Mouse (Mus musculus) lung, embryonic 14.5 days (tissue): Measurements from ENCODE around the gene Nhp2. TPM values are rescaled to one million over a fixed set of nuclear protein-coding genes. Genes with fewer than 3 reads are reported as not detected.

Experiments
- ATAC-seq: fragments of 200-750 bp; cut with Nextera tagmentation; 2 replicates; pipeline ENCODE4 v1.8.0; 2017; ENCODE audit warnings: mild to moderate bottlenecking, moderate TSS enrichment, moderate library complexity; ENCODE audit not compliant: insufficient read depth
- DNase-seq: peaks from one replicate; pipeline ENCODE4 v3.0.0-alpha.2; 2015
- H3K27ac ChIP-seq: fragments of 300-500 bp; sonication (generic); 2 replicates; pipeline ENCODE4 v1.5.1; 2014; ENCODE audit warnings: low read depth, mild to moderate bottlenecking, moderate library complexity
- H3K27me3 ChIP-seq: fragments of 300-500 bp; sonication (generic); 2 replicates; pipeline ENCODE4 v1.6.1; 2014; ENCODE audit warnings: low read length, control low read depth; ENCODE audit not compliant: insufficient read depth
- H3K36me3 ChIP-seq: fragments of 300-500 bp; sonication (generic); 2 replicates; pipeline ENCODE4 v1.6.1; 2014; ENCODE audit warnings: control low read depth; ENCODE audit not compliant: insufficient read depth
- H3K4me1 ChIP-seq: fragments of 300-500 bp; sonication (generic); 2 replicates; pipeline ENCODE4 v1.6.1; 2014; ENCODE audit warnings: antibody characterized with exemption, control low read depth; ENCODE audit not compliant: insufficient read depth
- H3K4me2 ChIP-seq: fragments of 300-500 bp; sonication (generic); 2 replicates; pipeline ENCODE4 v1.6.1; 2014; ENCODE audit warnings: mild to moderate bottlenecking
- H3K4me3 ChIP-seq: fragments of 300-500 bp; sonication (generic); 2 replicates; pipeline ENCODE4 v1.5.1; 2014; ENCODE audit warnings: low read depth, low read length
- H3K9ac ChIP-seq: fragments of 300-500 bp; sonication (generic); 2 replicates; pipeline ENCODE4 v1.6.1; 2014
- H3K9me3 ChIP-seq: fragments of 300-500 bp; sonication (generic); 2 replicates; pipeline ENCODE4 v1.6.1; 2016; ENCODE audit warnings: low read depth, low read length, control low read depth
- CTCF ChIP-seq: IDR thresholded peaks from 2 replicates; pipeline ENCODE4 v1.5.1; 2016; ENCODE audit warnings: antibody characterized with exemption, low read depth
- WGBS: fragments of 180-500 bp; shearing (Covaris S2); extraction: QIAGEN DNeasy Blood & Tissue Kit; methylation state at CpG from one replicate; pipeline ENCODE4 v1.1.7; 2014; 5-methylcytosine and 5-hydroxymethylcytosine counted together
- polyA plus RNA-seq: library from polyadenylated mRNA; unstranded; fragments of >200 nt; fragmentation: Nextera tagmentation; extraction: Ambion mirVana; gene quantifications from 2 replicates; pipeline ENCODE4 v1.2.1, GENCODE M21; 2014

Gene Nhp2
- polyA plus RNA-seq, 1 experiment from 2014 or later: 187 TPM

DNA sequence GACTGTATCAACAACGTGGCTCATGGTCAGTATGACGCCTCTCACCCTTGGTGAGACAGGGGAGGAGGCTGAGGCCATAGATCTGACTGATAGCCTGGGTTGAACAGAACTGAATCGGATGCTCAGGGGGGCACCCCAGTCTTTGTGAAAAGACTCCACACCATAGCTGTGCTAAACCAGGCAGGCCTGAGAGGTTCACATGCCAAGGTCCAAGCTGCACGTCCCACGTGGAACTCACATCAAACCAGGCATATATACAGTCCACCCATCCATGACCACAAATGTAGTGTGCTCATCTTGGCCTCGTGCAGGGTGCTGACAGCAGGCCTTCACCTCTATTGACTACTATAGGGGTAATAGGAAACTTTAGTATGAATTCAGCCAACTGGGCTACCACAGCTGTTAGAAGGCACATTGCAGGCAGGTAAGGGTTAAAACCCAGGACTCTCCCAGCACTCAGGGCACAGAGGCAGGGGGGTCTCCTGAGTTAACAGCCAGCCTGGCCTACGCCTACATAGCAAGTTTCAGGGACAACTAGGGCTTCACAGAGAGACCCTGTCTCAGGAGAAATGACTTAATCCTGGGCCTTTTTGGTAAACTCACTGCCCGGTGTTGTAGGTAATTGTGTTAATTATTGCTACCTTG lies 33.8 kb upstream of the Nhp2 start:
- ATAC-seq (no peak; the same call in 1 of the 2 replicates), DNase-seq (no peak)
- Histone ChIP-seq H3K9ac (peak overlapping the region; percentile 79), H3K27me3 (no peaks in the 10 kb centered on the region), H3K4me1 (peaks cover 4% of the 10 kb centered on the region; the same call in 1 of the 2 replicates), H3K36me3 (peaks cover 48% of the 10 kb centered on the region), H3K9me3 (no peaks in the 10 kb centered on the region), H3K4me2 (peak overlapping the region; percentile 83), H3K27ac (peak overlapping the region; percentile 97), H3K4me3 (peak overlapping the region; percentile 71)
- WGBS: 54% methylated on average over 8 of the region's 8 CpGs
- no peak for TF ChIP-seq CTCF

DNA sequence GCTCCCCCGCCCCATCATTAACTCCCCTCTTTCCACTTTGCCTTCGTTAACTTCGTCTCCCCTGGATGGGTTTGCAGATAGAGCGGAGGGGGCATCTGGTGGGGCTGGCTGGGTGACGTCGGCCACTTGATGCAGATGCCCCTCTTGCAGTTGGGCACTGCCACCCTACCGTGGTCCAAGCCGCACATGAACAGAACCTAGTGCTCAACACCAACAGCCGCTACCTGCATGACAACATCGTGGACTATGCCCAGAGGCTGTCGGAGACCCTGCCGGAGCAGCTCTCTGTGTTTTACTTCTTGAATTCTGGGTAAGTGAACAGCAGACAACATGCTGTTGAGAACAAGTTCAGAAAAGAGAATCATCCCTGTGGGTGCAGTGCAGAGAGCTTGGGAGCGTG lies 33.1 kb upstream of the Nhp2 start:
- Histone ChIP-seq H3K4me1 (peaks cover 4% of the 10 kb centered on the region; the same call in 1 of the 2 replicates), H3K27ac (no peak overlapping the region), H3K9ac (no peak overlapping the region), H3K9me3 (no peaks in the 10 kb centered on the region), H3K36me3 (peaks cover 55% of the 10 kb centered on the region), H3K4me2 (no peak overlapping the region), H3K27me3 (no peaks in the 10 kb centered on the region), H3K4me3 (no peak overlapping the region)
- no peak for DNase-seq
- WGBS: 94% methylated on average over 13 of the region's 13 CpGs
- no peak for ATAC-seq
- no peak for TF ChIP-seq CTCF

DNA sequence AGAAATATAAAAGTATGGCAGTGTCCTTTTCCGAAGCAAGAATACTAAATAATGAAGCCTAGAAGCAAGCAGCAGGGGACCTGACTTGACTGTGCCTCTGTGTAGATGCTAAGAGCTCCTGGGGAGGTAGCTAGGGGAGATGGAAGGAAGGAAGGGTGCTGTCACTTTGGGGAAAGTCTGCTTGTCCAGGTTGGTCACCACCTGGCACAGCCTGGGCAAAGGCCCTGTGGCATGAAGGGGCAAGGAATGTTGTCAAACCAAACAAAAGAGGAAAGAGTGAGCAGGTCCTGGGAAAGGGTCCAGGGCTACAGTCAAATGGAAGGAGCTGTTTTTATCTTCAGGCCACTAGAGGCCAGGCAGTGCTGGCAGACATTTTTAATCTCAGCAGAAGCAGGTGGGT lies 32.5 kb upstream of the Nhp2 start:
- Histone ChIP-seq H3K4me1 (peaks cover 4% of the 10 kb centered on the region; the same call in 1 of the 2 replicates), H3K4me3 (no peak overlapping the region), H3K36me3 (peaks cover 61% of the 10 kb centered on the region), H3K4me2 (no peak overlapping the region), H3K9me3 (no peaks in the 10 kb centered on the region), H3K9ac (no peak overlapping the region), H3K27ac (no peak overlapping the region), H3K27me3 (no peaks in the 10 kb centered on the region)
- ATAC-seq: no peak
- WGBS: 100% methylated on average over 1 of the region's 1 CpGs
- DNase-seq: no peak
- TF ChIP-seq CTCF: no peak

DNA sequence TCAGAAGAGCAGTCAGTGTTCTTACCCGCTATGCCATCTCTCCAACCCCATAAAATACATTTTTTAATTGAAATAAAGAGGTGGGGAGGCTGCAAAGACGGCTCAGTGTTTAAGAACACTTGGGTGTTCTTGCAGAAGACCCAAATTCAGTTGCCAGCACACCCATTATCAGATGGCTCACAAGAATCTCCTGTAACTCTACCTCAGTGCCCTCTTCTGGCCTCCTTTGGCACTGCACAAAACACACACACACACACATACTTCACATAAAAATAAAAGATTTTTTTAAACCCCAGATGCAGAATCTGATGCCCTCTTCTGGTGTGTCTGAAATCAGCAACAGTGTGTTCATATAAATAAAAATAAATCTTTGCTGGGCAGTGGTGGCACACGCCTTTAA lies 30.7 kb upstream of the Nhp2 start:
- Histone ChIP-seq H3K4me3 (no peak overlapping the region), H3K27me3 (no peaks in the 10 kb centered on the region), H3K4me1 (peaks cover 3% of the 10 kb centered on the region; the same call in 1 of the 2 replicates), H3K9me3 (no peaks in the 10 kb centered on the region), H3K4me2 (no peak overlapping the region), H3K9ac (no peak overlapping the region), H3K36me3 (peaks cover 79% of the 10 kb centered on the region), H3K27ac (no peak overlapping the region)
- no peak for ATAC-seq
- no peak for DNase-seq
- no peak for TF ChIP-seq CTCF
- 94% methylated on average over 3 of the region's 3 CpGs for WGBS

DNA sequence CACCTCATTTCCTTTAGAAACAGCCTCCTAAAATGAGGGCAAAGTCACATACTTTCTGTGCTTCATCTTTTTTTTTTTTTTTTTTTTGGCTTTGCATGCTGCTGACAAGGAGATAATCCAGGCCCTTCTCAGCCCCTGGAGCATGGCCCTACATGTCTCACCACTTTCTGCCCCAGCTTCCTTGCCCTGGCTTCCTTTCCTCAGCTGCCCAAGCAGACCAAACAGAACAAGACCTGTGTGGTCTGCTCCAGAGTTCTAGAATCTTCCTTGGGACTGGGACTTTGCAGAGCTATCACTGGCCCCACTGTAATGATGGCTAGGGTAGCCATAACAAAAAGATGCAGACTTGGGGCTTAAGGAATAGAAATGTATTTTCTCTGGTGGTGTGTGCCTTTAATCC lies 29.5 kb upstream of the Nhp2 start:
- no peak overlapping the region for H3K4me2 ChIP-seq
- ATAC-seq: no peak
- H3K27me3 ChIP-seq: no peaks in the 10 kb centered on the region
- no peak for TF ChIP-seq CTCF
- H3K9me3 ChIP-seq: no peaks in the 10 kb centered on the region
- no peak overlapping the region for H3K4me3 ChIP-seq
- no peaks in the 10 kb centered on the region for H3K4me1 ChIP-seq
- H3K9ac ChIP-seq: no peak overlapping the region
- H3K27ac ChIP-seq: no peak overlapping the region
- H3K36me3 ChIP-seq: peaks cover 88% of the 10 kb centered on the region
- no peak for DNase-seq

DNA sequence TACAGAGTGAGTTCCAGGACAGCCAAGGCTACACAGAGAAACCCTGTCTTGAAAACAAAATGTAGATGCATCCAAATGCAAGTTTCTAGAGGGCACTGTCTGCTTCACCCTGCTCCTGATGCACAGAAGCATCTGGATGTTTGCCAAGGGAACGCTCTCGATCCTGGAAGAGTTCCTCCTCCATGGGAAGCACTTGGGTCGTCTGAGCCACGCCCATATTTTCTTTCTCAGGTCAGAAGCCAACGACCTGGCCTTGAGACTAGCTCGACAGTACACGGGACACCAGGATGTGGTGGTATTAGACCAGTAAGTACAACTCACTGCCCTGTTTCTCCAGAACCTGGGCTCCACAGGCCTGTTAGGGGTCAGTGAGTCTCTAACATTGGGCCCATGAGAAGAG lies 28.4 kb upstream of the Nhp2 start:
- H3K9me3 ChIP-seq: no peaks in the 10 kb centered on the region
- no peaks in the 10 kb centered on the region for H3K4me1 ChIP-seq
- peaks cover 98% of the 10 kb centered on the region for H3K36me3 ChIP-seq
- WGBS: 48% methylated on average over 7 of the region's 7 CpGs
- no peak for TF ChIP-seq CTCF
- H3K4me2 ChIP-seq: no peak overlapping the region
- H3K4me3 ChIP-seq: no peak overlapping the region
- DNase-seq (peak; percentile 54), ATAC-seq (no peak)
- no peak overlapping the region for H3K27ac ChIP-seq
- H3K9ac ChIP-seq: no peak overlapping the region
- no peaks in the 10 kb centered on the region for H3K27me3 ChIP-seq

DNA sequence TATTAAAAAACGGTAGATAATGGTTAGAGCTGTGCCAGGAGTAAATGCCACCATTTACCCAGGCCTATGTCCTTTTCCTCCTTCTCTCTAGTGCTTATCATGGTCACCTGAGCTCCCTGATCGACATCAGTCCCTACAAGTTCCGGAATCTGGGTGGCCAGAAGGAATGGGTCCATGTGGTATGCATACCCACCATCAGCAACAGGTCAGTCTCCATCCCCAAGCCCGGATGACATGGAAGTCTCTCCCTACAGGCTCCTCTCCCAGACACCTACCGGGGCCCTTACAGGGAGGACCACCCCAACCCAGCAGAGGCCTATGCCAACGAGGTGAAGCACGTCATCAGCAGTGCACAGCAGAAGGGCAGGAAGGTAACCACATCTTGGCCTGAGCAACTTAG lies 27.6 kb upstream of the Nhp2 start:
- no peak overlapping the region for H3K4me2 ChIP-seq
- no peaks in the 10 kb centered on the region for H3K27me3 ChIP-seq
- no peak overlapping the region for H3K4me3 ChIP-seq
- WGBS: 83% methylated on average over 7 of the region's 7 CpGs
- H3K9ac ChIP-seq: no peak overlapping the region
- no peak for DNase-seq
- no peak; the same call in 1 of the 2 replicates for ATAC-seq
- no peaks in the 10 kb centered on the region for H3K9me3 ChIP-seq
- H3K27ac ChIP-seq: no peak overlapping the region
- TF ChIP-seq CTCF: no peak
- H3K36me3 ChIP-seq: peaks cover 98% of the 10 kb centered on the region
- H3K4me1 ChIP-seq: no peaks in the 10 kb centered on the region
